Mouse (Mus musculus): ENCODE measurements around the gene Gm8127. TPM values are rescaled to one million over a fixed set of nuclear protein-coding genes. Genes with fewer than 3 reads are reported as not detected.
"Not testable (repeated sequence)": the region's sequence is repeated elsewhere in the genome, so short reads cannot be mapped to it uniquely, and the experiment has no call there.

Gene Gm8127
- polyA plus RNA-seq, 1 experiment from 2014 or later, result not detected

- WGBS, result 19% methylated on average over 4 of the region's 6 CpGs
- H3K9ac ChIP-seq (replicated peaks; ENCODE audit: low read length); DNase-seq (ENCODE audit: low spot score); H3K36me3 ChIP-seq (replicated peaks; ENCODE audit: control insufficient read depth, insufficient read depth, low read depth, low read length); ATAC-seq (replicated peaks; ENCODE audit: insufficient number of reproducible peaks, low FRiP score, low TSS enrichment, low read depth); H3K4me3 ChIP-seq (ENCODE audit: low read depth, low read length); H3K4me1 ChIP-seq (ENCODE audit: control insufficient read depth, insufficient read depth, low read length); H3K9me3 ChIP-seq (replicated peaks; ENCODE audit: control insufficient read depth, low read length); H3K27ac ChIP-seq (replicated peaks; ENCODE audit: low read depth, low read length); H3K4me2 ChIP-seq (ENCODE audit: low read depth, low read length); H3K27me3 ChIP-seq (ENCODE audit: control insufficient read depth, insufficient read depth, low read length): not testable (repeated sequence)
These were observed 42.9 kb downstream of the Gm8127 start for GRCm38 (mm10) chr14:43250549-43251253.

GRCm38 (mm10) chr14:43249611-43250170 is 43.9 kb downstream of the Gm8127 start:
- not testable (repeated sequence) for H3K36me3 ChIP-seq (replicated peaks; ENCODE audit: control insufficient read depth, insufficient read depth, low read depth, low read length); H3K27ac ChIP-seq (replicated peaks; ENCODE audit: low read depth, low read length); H3K4me2 ChIP-seq (ENCODE audit: low read depth, low read length); H3K4me1 ChIP-seq (ENCODE audit: control insufficient read depth, insufficient read depth, low read length); DNase-seq (ENCODE audit: low spot score); H3K9me3 ChIP-seq (replicated peaks; ENCODE audit: control insufficient read depth, low read length); H3K4me3 ChIP-seq (ENCODE audit: low read depth, low read length); H3K27me3 ChIP-seq (ENCODE audit: control insufficient read depth, insufficient read depth, low read length); H3K9ac ChIP-seq (replicated peaks; ENCODE audit: low read length); ATAC-seq (replicated peaks; ENCODE audit: insufficient number of reproducible peaks, low FRiP score, low TSS enrichment, low read depth)
- WGBS, result 11% methylated on average over 9 of the region's 12 CpGs

Other genes with a start within 250 kb of the Gm8127 start
- not detected in 2 replicates for gene Gm8094, start 217.2 kb downstream of the Gm8127 start, polyA plus RNA-seq (2014; fragmentation: Nextera tagmentation; extraction: Ambion mirVana)
- not detected in 2 replicates for gene Gm8104, start 193.2 kb downstream of the Gm8127 start, polyA plus RNA-seq (2014; fragmentation: Nextera tagmentation; extraction: Ambion mirVana)
- not detected in 2 replicates for gene Gm7233, start 114.0 kb downstream of the Gm8127 start, polyA plus RNA-seq (2014; fragmentation: Nextera tagmentation; extraction: Ambion mirVana)
- not detected in 2 replicates for gene Gm8122, start 58.5 kb downstream of the Gm8127 start, polyA plus RNA-seq (2014; fragmentation: Nextera tagmentation; extraction: Ambion mirVana)
- not detected in 2 replicates for gene Gm8126, start 35.2 kb downstream of the Gm8127 start, polyA plus RNA-seq (2014; fragmentation: Nextera tagmentation; extraction: Ambion mirVana)
- gene Gm9732, start 18.8 kb downstream of the Gm8127 start, polyA plus RNA-seq (2014; fragmentation: Nextera tagmentation; extraction: Ambion mirVana), result not detected in 2 replicates
- not detected in 2 replicates for gene 1700001F09Rik, start 54.0 kb upstream of the Gm8127 start, polyA plus RNA-seq (2014; fragmentation: Nextera tagmentation; extraction: Ambion mirVana)
- gene Gm8138, start 122.5 kb upstream of the Gm8127 start, polyA plus RNA-seq (2014; fragmentation: Nextera tagmentation; extraction: Ambion mirVana), result not detected in 2 replicates
- not detected in 2 replicates for gene Gm5799, start 249.7 kb upstream of the Gm8127 start, polyA plus RNA-seq (2014; fragmentation: Nextera tagmentation; extraction: Ambion mirVana)